ENCODE assay signal across 7 mouse cellular contexts in the genomic region with DNA sequence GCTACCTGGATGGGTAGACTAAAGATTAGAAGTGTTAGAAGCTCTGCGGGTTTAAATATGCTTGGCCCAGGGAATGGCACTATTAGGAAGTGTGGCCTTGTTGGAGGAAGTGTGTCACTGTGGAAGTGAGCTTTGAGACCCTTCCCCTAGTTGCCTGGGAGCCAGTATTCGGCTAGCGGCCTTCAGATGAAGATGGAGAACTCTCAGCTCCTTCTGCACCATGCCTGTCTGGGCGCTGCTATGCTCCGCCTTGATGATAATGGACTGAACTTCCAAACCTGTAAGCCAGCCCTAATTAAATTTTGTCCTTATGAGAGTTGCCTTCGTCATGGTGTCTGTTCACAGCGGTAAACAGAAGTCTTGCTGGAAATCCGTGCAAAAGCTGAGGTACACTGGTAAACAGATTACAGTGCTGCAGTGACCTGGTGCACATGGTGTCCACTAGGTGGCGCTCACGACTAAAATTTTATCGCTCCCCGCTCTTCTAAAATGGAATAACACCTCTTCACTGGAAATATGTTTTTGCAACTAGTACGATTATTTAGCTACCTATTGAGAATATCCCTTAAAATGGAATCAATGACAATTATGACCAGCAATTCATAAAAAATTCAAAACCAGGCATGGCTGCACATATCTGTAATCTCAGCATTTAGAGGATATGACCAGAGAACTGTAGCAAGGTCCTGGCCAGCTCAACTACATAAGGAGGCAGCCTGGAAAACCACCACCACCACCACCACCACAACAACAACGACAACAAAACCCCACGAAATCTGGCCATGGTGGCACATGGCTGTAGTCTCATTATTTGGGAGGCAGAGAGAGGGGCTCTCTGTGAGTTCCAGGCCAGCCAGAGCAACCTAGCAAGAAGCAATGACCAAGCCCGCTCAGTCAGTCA.
DNase-seq lines count a peak whose midpoint lies in the region; TF ChIP-seq lines count a peak whose summit lies in the region.

No protein-coding gene starts in this region.

- no peaks in the 10 kb centered on the region for H3K4me1 ChIP-seq in ES-Bruce4 (ENCODE audit: control insufficient read depth, insufficient read depth, low read length)

- no peaks in the 10 kb centered on the region for H3K36me3 ChIP-seq in ES-Bruce4 (ENCODE audit: control insufficient read depth, insufficient read depth, low read length, poor library complexity, severe bottlenecking)

- intact Hi-C loops in heart, postnatal 10 days (cut with DNase I) = loop anchor here (1.0 to 10.0 kb wide), 4 partner anchors 185 to 386 kb away; partner anchors contain the start of genes Mcm8 and Trmt6

- H3K9ac ChIP-seq in ES-Bruce4 (ENCODE audit: low read depth, poor library complexity, severe bottlenecking) = no peak overlapping the region

- no peak for TF ChIP-seq EP300 in ES-Bruce4 (IDR thresholded peaks at IDR 0.05; ENCODE audit: insufficient read depth, low read depth, low read length)

- no peak overlapping the region for H3K4me3 ChIP-seq in ES-Bruce4 (ENCODE audit: low read depth, low read length)

- peak; percentile 55 for DNase-seq in adrenal gland, adult 2 months
- peak; percentile 87 for DNase-seq in embryo, embryonic 11 days
- DNase-seq in heart, postnatal 10 days = peak; percentile 66 to 84
- DNase-seq in layer of hippocampus, postnatal 10 days (ENCODE audit: low spot score in 2 of 2) = peak; percentile 83 to 86
- DNase-seq in mesoderm, embryonic 11.5 days (ENCODE audit: low read depth, low spot score) = peak; percentile 77
- DNase-seq in right cerebral cortex, postnatal 4 days = peak; percentile 92

- no peaks in the 10 kb centered on the region for H3K27me3 ChIP-seq in ES-Bruce4 (ENCODE audit: control insufficient read depth, insufficient read depth, low read length, poor library complexity, severe bottlenecking)

- no peak for TF ChIP-seq POLR2A in ES-Bruce4 (IDR thresholded peaks at IDR 0.05; ENCODE audit: insufficient read depth, low read length)

- peak; percentile 67 for TF ChIP-seq CTCF in ES-Bruce4 (IDR thresholded peaks at IDR 0.05; ENCODE audit: low read depth, low read length)

- no peaks in the 10 kb centered on the region for H3K9me3 ChIP-seq in ES-Bruce4 (replicated peaks; ENCODE audit: control insufficient read depth, insufficient read depth, low read length, poor library complexity, severe bottlenecking)

- H3K27ac ChIP-seq in ES-Bruce4 (ENCODE audit: insufficient read depth, low read length) = no peak overlapping the region
